Mouse (Mus musculus) G1E-ER4 (cell line): ENCODE results near the gene Sult2a6. TPM values are rescaled to one million over a fixed set of nuclear protein-coding genes. Genes with fewer than 3 reads are reported as not detected.

Experiments used
- GATA1 ChIP-seq: IDR thresholded peaks from one replicate; pipeline ENCODE4 v1.8.0; 2012; ENCODE audit warnings: low read length, inconsistent platforms
- polyA plus RNA-seq: library from polyadenylated mRNA; stranded (reverse); fragments of >175 nt; gene quantifications from 2 replicates; pipeline ENCODE4 v1.2.3, GENCODE M21; 2012

Sult2a6 gene
- not detected in 2 replicates for polyA plus RNA-seq

GRCm38 (mm10) chr7:14254770-14255169 is at the start of gene Sult2a6:
Gene Sult2a6 (minus strand): TSS chr7:14254870.
- no peak for TF ChIP-seq GATA1

- no peak for TF ChIP-seq GATA1
Measured at GRCm38 (mm10) chr7:14215231-14215630, 39.4 kb downstream of the Sult2a6 start.

GRCm38 (mm10) chr7:14203417-14203816 is 51.3 kb downstream of the Sult2a6 start:
- TF ChIP-seq GATA1 = no peak

GRCm38 (mm10) chr7:14202487-14202886 is 52.2 kb downstream of the Sult2a6 start:
- no peak for TF ChIP-seq GATA1

Other genes with a start within 250 kb of the Sult2a6 start
- not detected in 2 replicates for gene Sult2a3, start 131.8 kb downstream of the Sult2a6 start, polyA plus RNA-seq
- gene Obox8, start 78.7 kb upstream of the Sult2a6 start, polyA plus RNA-seq = not detected in 2 replicates
- not detected in 2 replicates for gene Sult2a8, start 191.9 kb upstream of the Sult2a6 start, polyA plus RNA-seq
- not detected in 2 replicates for gene Sult2a7, start 239.4 kb upstream of the Sult2a6 start, polyA plus RNA-seq